Mouse (Mus musculus) WW6 (cell line): ENCODE results near the gene Txndc2.
"Not testable (repeated sequence)": the region's sequence is repeated elsewhere in the genome, so short reads cannot be mapped to it uniquely, and the experiment has no call there.

Source experiments
- DNase-seq: peaks from one replicate; pipeline ENCODE4 v3.0.0-alpha.2; 2013; ENCODE audit warnings: low read depth, low spot score

Gene Txndc2

DNA sequence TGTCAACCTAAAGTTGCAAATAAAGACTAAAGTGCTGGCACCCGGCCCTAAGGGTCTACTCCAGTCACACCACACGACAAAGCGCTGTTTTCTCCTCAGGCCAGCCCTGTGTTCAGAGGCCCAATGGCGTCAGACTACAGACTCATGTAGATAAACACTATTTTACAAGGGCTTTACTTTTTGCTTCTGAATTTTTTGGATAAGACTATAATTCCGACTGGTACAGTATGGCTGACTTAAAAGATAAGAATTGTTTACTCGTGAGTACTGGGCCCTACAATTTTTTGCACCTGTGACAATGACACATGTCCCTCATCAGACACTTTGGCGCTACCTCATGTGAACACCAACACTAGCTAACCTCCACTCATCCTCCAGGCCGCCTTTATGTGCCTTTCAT, 14.1 kb upstream of the Txndc2 start:
- no peak for DNase-seq

DNA sequence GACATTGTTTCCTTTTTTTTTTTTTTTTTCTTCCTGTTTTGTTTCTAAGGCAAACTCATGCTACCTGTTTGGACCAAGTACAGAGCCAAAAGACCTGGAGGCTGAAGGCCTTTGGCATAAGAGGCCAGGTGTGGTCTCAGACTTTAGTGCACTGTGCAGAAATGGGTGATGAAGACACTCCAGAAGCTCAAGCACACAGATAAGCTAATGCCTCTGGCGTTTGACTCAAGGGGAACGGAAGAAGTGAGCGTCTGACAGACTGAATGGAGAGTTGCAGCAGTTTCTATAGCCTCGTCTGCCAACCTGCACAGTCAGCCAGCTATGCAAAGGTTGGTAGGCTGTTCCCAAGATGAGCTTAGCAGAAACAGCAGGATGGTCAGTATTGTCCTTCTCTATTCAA, 13.6 kb upstream of the Txndc2 start:
- no peak for DNase-seq

DNA sequence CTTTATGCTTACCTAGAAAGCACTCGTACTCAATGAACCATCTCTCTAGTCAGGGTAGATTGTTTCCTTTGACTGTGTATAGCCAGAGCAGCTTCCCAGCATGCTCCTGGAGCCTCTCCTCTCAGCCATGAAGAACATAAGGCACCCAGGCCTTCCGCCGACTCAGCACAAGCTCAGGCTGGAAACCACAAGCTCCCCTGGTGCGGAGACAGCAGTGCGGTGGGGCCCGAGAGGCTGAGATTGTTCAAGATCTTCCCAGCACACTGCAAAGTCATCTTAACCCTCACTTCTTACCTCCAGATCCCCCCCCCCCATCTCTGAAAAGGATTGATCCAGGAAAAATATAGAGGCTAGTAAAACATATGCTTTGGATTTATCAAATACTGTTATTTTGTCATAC, 8.6 kb upstream of the Txndc2 start:
- no peak for DNase-seq

GRCm38 (mm10) chr17:65649175-65649493, 7.2 kb upstream of the Txndc2 start:
- DNase-seq: no peak

GRCm38 (mm10) chr17:65648371-65649174, 6.6 kb upstream of the Txndc2 start:
- DNase-seq: no peak

DNA sequence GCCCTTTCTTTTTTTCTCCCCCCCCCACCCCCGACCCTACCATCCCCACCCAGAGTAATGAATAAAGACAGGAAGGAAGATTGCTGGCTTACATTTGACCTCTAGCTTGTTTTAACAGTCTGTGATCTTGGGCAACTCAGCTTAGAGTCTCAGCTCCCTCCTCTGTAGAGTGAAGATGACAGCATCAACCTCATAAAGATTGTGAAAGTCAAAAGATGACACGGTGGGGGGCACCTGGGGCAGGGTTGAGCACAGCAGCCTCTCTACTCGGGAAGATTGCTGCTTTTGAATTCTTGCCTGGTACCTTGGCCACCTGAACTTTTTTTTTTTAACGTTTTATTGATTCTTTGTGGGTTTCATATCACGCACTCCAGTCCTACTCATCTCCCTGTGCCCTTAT, 6.0 kb upstream of the Txndc2 start:
- DNase-seq: no peak

DNA sequence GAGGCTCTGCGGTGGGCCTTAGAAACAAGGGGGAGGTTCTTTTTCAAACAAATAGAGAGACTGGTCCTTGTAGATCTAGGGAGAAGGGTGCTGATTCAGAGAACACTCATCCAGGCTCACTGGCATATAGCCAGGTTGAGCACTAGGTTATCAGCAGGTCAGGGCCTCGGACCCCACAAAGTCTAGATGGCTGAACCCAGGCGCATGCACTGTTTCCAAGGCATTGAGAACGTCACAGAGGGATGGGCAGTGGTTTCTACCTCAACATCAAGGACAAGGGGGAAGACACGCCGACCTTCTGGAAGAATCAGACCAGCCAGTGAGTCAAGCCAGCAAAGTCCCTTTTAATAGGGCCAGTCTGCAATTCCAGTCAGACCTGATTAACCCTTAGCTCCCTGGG, 5.3 kb upstream of the Txndc2 start:
- DNase-seq: no peak

- DNase-seq: no peak
These were observed 1.6 kb upstream of the Txndc2 start for GRCm38 (mm10) chr17:65643579-65643978.

DNA sequence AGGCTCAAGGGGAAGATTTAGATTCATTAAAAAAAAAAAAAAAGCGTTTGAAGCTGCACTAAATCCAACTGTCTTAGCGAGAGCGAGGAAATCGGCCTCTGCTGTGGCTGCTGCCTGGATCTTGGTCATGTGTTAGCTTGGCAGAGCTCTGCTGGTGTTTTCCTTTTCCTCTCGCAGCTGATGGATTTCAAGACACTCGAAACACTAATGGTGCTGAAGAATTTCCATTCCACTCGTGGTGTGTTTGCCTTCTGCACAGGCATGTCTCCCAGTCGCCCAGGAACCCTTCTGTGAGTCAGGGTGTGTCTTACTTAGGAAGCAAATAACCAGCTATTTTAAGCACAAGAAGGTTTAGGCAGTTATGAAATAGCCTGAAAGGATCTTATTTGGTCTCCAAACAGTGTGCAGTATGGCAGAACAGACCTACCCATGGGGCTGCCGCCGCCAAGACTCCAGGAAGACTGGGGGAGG, 1.1 kb upstream of the Txndc2 start:
- no peak for DNase-seq

- no peak for DNase-seq
These were observed 617 bp upstream of the Txndc2 start for GRCm38 (mm10) chr17:65642578-65642991.

DNA sequence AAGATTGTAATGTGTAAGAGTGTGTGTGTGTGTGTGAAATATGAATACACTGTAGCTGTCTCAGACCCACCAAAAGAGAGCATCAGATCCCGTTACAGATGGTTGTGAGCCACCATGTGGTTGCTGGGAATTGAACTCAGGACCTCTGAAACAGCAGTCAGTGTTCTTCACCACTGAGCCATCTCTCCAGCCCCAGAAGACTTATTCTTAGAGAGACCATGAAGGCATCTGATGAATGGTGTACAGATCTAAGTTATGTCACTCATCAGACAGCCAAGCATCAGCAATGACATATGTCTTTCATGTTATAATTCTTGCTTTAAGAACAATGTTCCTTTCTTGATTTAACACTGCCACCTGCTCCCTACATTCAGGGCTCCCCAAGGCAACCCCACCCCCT, 2.8 kb downstream of the Txndc2 start:
- DNase-seq: no peak

DNA sequence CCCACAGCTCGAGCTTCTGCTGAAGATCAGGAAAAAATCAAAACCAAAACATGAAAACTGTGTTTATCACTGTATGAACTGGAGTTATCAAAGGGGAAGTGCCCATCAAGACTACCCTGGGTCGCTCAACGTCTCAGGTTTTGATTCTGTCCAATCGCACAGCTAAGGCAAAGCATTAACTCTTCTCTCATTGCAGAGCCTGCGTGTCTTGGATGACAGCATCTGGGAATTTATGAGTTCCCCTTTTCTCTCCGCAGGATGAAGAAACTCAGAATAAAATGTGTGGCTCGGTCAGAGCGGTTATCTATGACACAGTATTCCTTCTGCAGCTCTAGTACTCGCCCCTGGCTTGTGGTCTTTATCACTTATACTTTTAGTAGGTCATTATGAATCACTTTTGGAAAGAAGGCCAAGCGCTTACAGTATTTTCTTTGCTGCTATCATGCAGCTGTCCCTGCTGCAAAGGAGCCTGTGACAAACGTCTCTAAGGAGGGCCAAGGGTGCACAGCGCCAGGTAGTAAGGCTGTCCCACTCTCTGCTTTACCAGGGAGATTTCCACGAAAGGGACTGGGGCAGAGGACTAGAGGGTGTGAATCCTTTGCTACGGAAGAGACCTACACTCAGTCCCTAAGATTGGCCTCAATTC, 6.1 kb downstream of the Txndc2 start:
- no peak for DNase-seq

- no peak for DNase-seq
These were observed 12.0 kb downstream of the Txndc2 start for GRCm38 (mm10) chr17:65629943-65630342.

- not testable (repeated sequence) for DNase-seq
These were observed 13.0 kb downstream of the Txndc2 start for GRCm38 (mm10) chr17:65628823-65629532.

GRCm38 (mm10) chr17:65626301-65626700, 15.7 kb downstream of the Txndc2 start:
- no peak for DNase-seq

DNA sequence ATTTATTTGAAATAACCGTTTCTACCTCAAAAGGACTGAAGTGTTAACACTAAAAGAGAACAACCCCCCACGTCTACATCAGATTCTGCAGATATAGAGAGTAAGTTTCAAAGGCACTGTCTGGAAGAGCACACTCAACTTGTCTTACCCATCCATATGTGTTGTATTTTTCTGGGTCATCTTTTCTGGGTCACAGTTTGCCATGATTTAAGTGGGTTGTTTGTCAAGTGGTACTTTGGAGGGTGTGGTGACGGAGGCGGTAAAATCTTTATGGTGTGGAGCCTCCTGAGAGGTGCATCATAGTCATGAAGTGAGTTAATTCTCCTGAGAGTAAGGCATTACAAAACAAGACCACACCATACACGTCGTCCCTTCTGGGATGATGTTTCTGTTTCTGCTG, 16.4 kb downstream of the Txndc2 start:
- no peak for DNase-seq

- DNase-seq: no peak
These were observed 18.8 kb downstream of the Txndc2 start for GRCm38 (mm10) chr17:65623130-65623529.

DNA sequence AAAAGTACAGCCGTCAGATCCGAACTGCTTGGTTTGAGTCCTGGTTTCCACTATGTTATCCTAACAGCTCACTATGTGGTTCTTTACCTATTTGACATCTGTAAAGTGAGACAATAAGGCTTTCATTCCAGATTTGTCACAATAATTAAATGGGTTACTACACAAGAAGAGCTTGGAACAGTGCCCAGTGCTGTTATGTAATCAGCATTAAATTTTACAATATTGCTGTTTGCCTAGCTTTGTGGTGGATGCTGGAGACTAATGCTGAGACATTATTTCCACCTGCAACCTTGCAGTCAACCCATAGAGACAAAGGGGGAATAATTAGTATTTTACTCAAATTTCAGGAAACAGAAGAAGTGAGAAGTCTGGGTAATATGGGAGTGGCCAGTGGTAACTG, 23.5 kb downstream of the Txndc2 start:
- no peak for DNase-seq

DNA sequence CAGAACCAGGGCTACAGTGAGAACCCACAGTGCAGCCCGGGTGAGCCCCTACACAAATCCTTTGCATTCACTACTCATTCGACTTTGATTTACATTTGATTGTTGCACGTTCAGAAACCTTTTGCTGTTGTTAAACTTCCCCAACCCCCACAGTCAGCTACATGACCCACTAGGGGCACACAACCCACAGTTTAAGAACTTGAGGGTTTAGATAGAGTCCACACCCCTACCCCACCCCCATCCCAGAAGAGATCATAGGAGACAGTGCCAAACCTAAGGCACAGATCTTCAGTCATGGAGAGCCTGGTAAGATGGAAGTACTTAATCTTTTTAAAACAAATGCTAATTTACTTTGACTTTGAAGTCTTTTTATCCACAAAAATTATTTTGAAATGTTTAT, 26.3 kb downstream of the Txndc2 start:
- no peak for DNase-seq

- DNase-seq: no peak
These were observed 27.5 kb downstream of the Txndc2 start for GRCm38 (mm10) chr17:65614431-65614830.

DNA sequence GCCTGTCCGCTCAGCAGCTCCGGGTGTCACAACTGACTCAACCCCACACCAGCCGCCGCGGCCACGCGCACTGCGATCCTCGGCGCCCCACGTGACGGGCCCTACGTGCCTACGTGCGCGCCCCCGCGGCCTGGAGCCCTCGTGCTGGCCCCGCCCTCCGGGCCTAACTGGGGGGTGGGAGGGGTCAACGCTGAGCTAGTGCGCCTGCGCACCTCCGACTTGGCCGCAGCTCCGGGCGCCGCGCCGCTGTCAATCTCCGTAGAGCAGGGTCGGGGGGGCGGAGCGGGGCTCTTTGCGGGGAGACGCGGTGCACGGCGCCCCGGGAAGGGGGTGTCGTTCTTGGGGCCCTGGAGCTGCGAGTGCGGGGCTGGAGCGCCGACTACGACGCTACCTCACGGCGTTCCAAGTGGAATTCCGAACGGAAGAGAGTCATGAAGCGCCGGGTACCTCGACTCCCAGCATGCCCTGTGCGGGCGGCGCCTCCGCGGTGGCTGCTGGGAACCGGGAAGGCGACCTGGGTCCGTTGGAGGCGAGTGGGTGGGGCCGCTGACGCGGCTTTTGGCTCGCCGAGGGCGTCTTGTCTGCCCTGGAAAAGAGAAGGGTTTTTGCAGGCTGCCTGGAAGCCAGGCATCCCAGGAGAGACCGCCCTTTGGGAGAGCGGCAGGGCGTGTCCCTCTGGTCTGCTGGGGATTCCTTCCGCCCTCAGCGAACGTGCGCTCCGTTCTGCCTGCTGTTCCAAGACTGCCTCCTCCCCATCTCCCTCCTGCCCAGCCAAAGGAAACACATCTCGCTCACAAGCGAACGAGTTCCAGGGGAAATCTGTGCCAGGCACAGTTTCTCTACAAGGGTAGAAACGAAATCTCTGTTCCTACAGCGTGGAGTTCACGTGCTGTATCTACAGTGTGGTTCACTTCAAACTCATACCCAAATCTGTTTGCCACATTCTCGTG, 28.2 kb downstream of the Txndc2 start, which contains the start of gene Vapa:
TSS of gene Vapa (minus strand) at position 93 of the 950 bp plus-strand sequence.
- peak; percentile 91 for DNase-seq

GRCm38 (mm10) chr17:65613142-65613462, 28.9 kb downstream of the Txndc2 start:
- no peak for DNase-seq
